Mouse (Mus musculus) G1E (cell line): ENCODE data around the gene Ralgapb.

ENCODE experiments used
- CTCF ChIP-seq: IDR thresholded peaks from 2 replicates; pipeline ENCODE4 v1.5.1; 2012; ENCODE audit warnings: low read depth, low read length, inconsistent platforms, mixed read lengths
- GATA1 ChIP-seq: IDR thresholded peaks from 2 replicates; pipeline ENCODE4 v1.6.1; 2012; ENCODE audit warnings: borderline replicate concordance, low read length, inconsistent platforms, mixed read lengths

DNA sequence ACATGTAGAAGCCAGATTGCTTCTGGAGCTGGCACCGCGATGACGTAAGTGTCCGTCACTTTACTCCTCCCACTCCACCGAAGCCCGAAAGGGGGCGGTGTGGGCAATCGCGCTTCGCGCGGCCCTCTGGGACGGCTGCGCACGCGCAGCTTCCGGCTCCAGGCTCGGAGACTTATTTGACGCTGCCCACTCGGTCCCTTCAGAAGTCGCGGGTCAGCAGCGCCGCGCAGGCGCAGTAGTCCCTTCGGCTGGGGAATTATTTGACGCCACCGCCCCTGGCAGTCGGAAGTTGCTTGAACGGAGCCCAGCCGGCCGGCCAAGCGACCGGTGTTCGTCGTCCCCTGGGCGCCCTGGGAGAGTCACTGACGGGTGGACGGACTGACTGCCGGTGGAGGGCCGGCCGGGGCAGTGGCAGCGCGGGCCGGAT lies at the start of gene Ralgapb:
- TF ChIP-seq CTCF (peak; percentile 20; the same call in 1 of the 2 replicates), GATA1 (no peak)
